13 mouse cellular contexts compared by ENCODE assay signal in the genomic region with DNA sequence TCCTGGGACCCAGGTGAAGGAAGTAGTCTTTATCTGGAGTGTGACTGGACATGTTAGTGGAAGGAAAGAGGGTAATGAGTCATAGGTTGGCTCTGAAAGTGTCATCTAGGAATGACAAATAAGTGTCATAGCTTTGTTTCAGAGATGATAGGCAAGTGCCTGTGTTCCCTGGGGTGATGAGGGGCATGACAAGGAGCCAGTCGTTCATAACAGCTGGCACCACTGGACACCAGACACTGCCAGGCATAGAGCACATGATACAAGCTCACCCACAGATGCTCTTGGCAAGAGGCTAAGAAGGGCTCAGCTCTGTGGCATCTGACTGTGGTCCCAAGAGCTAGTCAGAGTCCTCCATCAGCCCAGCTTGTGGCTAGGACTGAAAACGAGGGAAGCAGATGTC.
DNase-seq lines count a peak whose midpoint lies in the region.
"Had no signal": no experiment of that assay in that cellular context is flagged by ENCODE, and none has a peak within 500 bp of the region (broad histone marks: within the 10 kb centered on the region; RNA-seq: fewer than 3 reads in every experiment).

No protein-coding gene starts in this region.

- peak; percentile 29 for DNase-seq in layer of hippocampus, adult 11-12 months (ENCODE audit: low spot score)
- DNase-seq in layer of hippocampus, postnatal 10 days (ENCODE audit: low spot score in 2 of 2), result no peak
- DNase-seq in 3134 (ENCODE audit: extremely low read depth, insufficient read length, low spot score) (peak; percentile 82), 416B (ENCODE audit: low read depth) (peak; percentile 58)
- DNase-seq in telencephalon, adult 2 months (ENCODE audit: low read depth, low spot score), result peak; percentile 43
- DNase-seq in kidney, adult 18-20 months, result no peak
- DNase-seq: adrenal gland, postnatal 14 days; cerebellum, adult 18-20 months; cerebellum, adult 9-11 months; cerebellum, postnatal 36 days; gastrocnemius, postnatal 25 days; heart, adult 18-20 months; heart, postnatal 14 days had no signal

Comparison
In these comparisons a context has a peak if more than half of its experiments do, and no peak if none do; other contexts are left out.
1. DNase-seq: peak in layer of hippocampus, adult 11-12 months (single experiment), 3134 (single experiment), 416B (single experiment) and telencephalon, adult 2 months (single experiment); none in layer of hippocampus, postnatal 10 days (0 of 2) and kidney, adult 18-20 months (single experiment).